Mouse (Mus musculus) mouse trophoblast stem cell (cell line): Measurements from ENCODE around the gene Siva1.

ENCODE experiments used
- in situ Hi-C, 2 experiments: fragments of 300-500 bp; cut with MseI, MboI; formaldehyde crosslinking; loops; 2 replicates in 1 of 2; 3 replicates in 1 of 2; pipeline ENCODE4 v1.15.1; 2025

The Siva1 gene

GRCm38 (mm10) chr12:112677943-112678554 is 33.6 kb downstream of the Siva1 start:
- in situ Hi-C loops, result no loop called here

GRCm38 (mm10) chr12:112678555-112679026 is 34.1 kb downstream of the Siva1 start, which contains the start of gene Zbtb42:
Gene Zbtb42, plus strand, starts transcription at chr12:112678828.
- in situ Hi-C loops, result no loop called here

- in situ Hi-C loops, result no loop called here
Observed at GRCm38 (mm10) chr12:112679027-112679996, 34.8 kb downstream of the Siva1 start.

GRCm38 (mm10) chr12:112683351-112683750 is 38.9 kb downstream of the Siva1 start:
- in situ Hi-C loops, result no loop called here

GRCm38 (mm10) chr12:112688458-112688857 is 44.0 kb downstream of the Siva1 start:
- in situ Hi-C loops, result no loop called here

GRCm38 (mm10) chr12:112693185-112694126 is 49.0 kb downstream of the Siva1 start:
- in situ Hi-C loops, result no loop called here

GRCm38 (mm10) chr12:112694127-112694475 is 49.6 kb downstream of the Siva1 start:
- in situ Hi-C loops, result no loop called here

- in situ Hi-C loops, result no loop called here
Observed at GRCm38 (mm10) chr12:112696806-112697425, 52.4 kb downstream of the Siva1 start.
